Mouse (Mus musculus) thymus, adult 2 months (tissue): ENCODE results near the gene Gm21698.
"Not testable (repeated sequence)": the region's sequence is repeated elsewhere in the genome, so short reads cannot be mapped to it uniquely, and the experiment has no call there.

Source experiments
- CTCF ChIP-seq: fragments of 200-500 bp; IDR thresholded peaks from 2 replicates; pipeline ENCODE4 v1.5.1; 2012; ENCODE audit warnings: mild to moderate bottlenecking, control low read depth, low read length, moderate library complexity, borderline replicate concordance; ENCODE audit not compliant: control insufficient read depth, poor library complexity, insufficient read depth; ENCODE audit errors: extremely low read depth
- POLR2A ChIP-seq: fragments of 200-500 bp; IDR thresholded peaks from 2 replicates; pipeline ENCODE4 v1.6.1; 2012; ENCODE audit warnings: mild to moderate bottlenecking, low read length, control low read depth, moderate library complexity; ENCODE audit not compliant: control insufficient read depth, poor library complexity, insufficient read depth; ENCODE audit errors: extremely low read depth

DNA sequence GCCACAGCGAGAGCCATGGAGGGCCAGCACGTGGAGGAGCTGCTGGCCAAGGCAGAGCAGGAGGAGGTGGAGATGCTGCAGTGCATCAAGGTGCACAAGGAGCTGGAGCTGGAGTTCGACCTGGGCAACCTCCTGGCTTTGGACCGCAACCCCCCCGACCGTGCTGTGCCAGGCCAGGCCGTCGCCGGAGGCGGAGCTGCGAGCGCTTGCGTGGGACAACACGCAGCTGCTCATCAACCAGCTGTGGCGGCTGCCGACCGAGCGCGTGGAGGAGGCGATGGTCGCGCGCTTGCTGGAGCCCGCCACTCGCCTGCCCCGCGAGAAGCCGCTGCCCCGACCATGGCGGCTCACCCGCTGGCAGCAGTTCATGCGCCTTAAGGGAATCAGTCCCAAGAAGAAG, 31.8 kb downstream of the Gm21698 start:
- TF ChIP-seq CTCF, POLR2A: not testable (repeated sequence)
